Mouse (Mus musculus) CD4-positive, CD25-positive, alpha-beta regulatory T cell, adult 2 months (primary cell): Measurements from ENCODE around the gene Iqsec1.

Source experiments
- DNase-seq: peaks from one replicate; pipeline ENCODE4 v3.0.0-alpha.2; 2012; ENCODE audit warnings: low read depth, low spot score

Iqsec1 gene

DNA sequence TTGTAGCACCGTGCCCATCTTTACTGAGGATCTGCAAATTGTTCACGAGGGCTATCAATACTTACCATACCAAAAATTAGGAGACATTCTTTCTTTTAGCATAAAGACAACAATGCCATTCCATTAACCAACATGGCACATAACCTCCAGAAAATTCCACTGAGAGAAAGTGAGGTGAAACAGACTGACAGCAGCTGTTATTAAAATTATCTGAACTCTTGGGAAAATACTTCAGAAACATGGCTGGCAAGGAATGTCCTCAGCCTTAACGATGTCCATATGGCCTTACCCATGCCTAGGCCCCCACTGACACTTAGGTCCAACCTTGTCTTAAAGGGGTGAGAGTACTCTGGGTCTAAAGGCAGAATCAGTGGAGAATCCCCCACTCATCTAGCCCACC is 260.7 kb downstream of the Iqsec1 start:
- DNase-seq, result no peak

DNA sequence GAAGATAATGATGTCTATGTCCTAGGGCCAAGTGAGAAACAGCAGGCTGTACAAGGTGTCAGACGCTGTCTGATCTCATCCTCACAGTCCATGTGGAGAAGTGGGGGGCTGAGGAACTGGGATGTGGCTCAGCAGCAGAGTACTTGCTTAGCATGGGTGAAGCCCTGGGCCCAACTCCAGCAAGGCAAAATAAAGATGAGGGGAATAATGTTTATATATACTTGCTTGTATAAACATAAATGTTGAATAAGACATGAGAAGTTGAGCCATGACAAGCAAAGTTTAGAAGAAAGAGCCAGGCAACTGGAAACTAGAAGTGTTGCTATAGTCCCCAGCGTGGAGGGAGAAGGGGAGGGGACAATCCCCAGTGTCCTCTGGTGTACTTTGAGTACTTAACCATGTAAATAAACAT is 261.8 kb downstream of the Iqsec1 start:
- DNase-seq, result no peak

- DNase-seq, result no peak
Measured at GRCm38 (mm10) chr6:90725526-90725925, 263.0 kb downstream of the Iqsec1 start.

- DNase-seq, result no peak
Measured at GRCm38 (mm10) chr6:90722993-90723392, 265.5 kb downstream of the Iqsec1 start.

DNA sequence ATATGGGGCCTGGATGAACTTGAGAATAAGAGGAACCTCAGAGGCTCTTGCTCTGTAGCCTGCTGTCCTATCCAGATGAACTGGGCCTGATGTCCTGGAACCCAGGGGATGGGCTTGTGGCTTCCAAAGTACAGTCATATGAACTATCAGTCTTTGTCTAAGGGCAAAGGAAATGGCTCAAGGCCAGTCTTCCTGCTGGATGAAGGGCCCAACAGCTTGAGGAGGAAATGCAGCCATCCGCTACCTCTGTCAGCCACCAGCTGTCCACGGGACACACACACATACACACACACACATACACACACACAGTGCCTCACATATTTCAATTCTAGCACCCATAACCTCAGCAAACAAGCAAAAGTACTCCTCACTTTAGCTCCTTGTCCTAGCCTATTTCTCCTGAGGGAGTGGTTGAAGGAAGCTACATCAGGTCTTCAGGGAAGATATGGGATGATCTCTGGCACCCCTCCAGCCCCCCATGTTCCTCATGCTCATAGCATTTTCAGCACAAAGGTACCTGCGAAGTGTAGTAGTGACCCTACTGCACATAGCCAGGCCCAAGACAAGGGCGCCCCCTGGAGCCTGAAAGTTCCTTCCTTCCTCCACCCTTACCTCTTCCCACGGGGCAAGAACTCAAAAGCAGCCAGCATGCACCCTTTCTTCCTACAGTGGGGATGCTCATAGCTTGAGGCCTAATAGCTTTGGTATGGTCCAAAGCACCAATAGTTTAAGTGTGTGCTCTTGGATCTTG is 267.3 kb downstream of the Iqsec1 start:
- peak; percentile 58 for DNase-seq

- DNase-seq, result no peak
Measured at GRCm38 (mm10) chr6:90720201-90720600, 268.3 kb downstream of the Iqsec1 start.

DNA sequence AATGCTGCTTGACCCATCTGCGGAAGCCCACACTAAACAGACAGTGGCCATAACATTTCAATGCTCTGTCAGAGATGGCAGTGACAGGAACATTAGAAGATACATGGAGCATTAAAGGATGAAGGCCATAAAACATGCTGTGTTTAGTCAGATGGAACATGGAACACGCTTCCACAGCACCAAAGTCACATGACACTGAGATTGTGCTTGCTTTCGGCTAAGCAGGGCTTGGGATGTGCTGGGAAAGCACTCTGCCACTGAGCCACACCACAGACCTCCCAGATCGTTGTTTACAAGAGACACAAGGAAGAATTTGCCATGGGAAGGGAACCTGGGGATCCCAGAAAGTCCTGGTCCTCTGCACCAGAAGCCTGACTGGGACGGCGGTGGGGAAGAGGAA is 269.1 kb downstream of the Iqsec1 start:
- no peak for DNase-seq

- DNase-seq, result no peak
Measured at GRCm38 (mm10) chr6:90718477-90718876, 270.0 kb downstream of the Iqsec1 start.

- DNase-seq, result no peak
Measured at GRCm38 (mm10) chr6:90717711-90718110, 270.8 kb downstream of the Iqsec1 start.

DNA sequence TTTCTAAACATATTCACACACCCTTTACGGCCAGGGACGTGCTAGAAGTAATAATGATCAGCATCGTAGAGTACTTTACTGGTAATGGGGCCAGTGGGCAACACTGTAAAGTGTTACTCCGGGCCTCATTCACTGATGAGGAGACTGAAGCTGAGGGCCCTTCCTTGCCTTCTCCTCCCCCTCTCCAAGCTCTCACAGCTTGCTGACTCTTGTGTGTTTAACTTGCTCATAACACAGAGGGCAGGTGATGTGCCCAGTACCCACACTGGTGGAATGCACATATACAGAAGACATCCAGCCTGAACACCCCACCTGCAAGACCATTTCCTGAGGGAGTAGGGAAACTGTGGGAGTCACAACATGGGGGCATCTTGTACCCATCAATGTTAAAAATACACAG is 271.6 kb downstream of the Iqsec1 start:
- no peak for DNase-seq

DNA sequence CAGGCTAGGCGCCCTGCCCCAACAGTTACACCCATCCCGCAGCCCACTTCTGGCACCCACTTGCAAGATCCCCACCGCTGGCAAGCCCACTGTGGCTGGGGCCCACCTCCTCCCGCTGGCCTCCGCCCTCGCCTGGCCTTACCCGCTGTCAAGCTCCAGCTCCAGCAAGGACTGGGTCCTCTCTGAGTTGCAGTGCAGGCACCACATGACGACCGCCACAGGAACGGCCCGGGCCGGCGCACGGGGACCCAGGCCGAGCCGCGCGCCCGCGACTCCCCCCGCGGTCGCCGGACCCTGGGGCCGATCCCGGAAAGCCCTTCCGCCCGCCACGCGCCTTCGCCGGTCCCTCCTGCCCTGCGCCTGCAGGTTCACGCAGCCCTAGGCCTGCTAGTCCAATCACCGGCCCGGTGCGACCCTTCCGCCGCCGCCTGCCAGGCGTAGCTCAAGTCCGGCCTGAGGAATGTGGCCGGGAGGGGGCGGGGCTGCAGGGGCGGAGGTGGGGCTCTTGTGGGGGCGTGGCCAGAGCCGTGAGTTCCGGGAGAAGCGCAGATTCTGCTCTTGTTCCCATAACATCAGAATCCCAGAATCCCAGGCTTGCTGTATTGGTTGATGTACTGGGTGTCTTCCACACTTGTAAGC is 272.3 kb downstream of the Iqsec1 start:
- DNase-seq, result peak; percentile 77

GRCm38 (mm10) chr6:90715245-90715905 is 273.1 kb downstream of the Iqsec1 start:
- peak; percentile 8 for DNase-seq

- DNase-seq, result no peak
Measured at GRCm38 (mm10) chr6:90713650-90714049, 274.8 kb downstream of the Iqsec1 start.

DNA sequence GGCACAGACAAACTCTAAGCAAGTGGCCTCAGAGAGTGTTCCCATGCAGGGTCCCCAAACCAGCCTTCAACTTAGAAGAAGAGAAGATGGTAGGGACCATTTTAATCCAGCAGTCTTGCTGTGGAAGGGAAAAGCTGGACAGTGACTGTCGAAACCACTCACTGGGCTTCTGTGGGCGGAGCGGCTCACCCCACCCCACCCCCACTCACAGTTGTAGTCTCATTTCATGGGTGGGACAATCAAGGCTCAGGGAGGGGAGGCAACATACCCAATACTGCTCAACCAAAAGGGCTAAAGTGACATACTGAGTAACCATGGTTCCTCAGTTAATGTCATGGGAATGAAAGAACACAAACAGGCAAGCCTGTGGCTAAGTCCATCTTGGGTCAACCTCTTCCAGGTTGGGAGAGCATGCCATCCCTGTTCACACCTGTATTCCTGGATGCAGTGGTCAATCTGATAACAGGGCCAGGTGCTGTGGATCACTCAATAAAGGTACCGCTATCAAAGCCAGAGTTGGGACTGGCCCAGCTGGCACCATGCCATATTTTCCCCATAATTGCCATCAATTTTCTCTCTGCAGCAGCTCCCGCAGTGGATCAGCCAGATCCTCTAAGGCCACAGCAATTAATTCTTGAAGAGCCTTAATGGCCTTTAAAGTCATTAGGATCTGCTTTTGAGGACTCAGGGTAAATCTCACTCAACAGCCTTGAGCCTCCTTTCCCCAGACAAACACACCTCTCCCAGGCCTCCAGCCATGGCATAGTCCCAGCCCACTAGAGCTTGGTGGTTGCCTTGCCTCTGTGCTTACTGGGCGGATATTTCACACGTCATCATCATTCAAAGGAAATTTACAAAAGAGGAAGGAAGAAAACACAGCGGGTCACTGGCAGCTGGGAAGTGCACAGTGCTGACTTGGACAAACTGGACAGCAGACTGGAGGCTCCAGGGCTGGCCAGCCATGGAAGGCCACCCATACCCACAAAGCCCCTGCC is 275.7 kb downstream of the Iqsec1 start:
- no peak for DNase-seq

- DNase-seq, result no peak
Measured at GRCm38 (mm10) chr6:90712063-90712462, 276.4 kb downstream of the Iqsec1 start.

DNA sequence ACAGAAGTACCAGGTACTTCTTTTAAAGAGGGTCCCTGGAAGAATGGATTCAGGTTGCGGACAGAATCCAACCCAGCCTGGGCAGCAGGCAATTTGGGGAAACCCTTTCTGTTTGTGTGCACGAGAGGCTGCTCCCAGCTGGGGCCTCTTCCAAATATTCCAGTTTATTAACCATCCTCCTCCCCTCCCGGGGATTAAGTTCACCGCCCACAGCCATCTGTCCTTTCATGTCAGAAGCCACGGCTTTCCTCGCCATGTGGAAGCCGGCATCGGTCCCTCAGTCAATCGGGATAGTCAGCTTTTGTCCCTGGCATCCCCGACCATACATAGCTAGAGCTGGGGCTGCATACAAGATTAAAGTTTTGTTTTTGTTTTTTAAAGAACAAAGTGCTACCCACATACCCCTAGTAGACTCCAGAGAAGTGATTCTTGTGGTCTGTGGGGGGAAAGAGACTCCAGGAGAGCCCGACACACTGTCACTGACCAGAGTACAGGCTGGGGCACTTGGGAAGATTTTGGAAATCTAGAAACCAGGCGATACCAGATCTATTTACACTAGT is 276.9 kb downstream of the Iqsec1 start:
- no peak for DNase-seq

- no peak for DNase-seq
Measured at GRCm38 (mm10) chr6:90710778-90711177, 277.7 kb downstream of the Iqsec1 start.

- no peak for DNase-seq
Measured at GRCm38 (mm10) chr6:90709929-90710777, 278.3 kb downstream of the Iqsec1 start.

GRCm38 (mm10) chr6:90708061-90708618 is 280.3 kb downstream of the Iqsec1 start:
- DNase-seq, result no peak

DNA sequence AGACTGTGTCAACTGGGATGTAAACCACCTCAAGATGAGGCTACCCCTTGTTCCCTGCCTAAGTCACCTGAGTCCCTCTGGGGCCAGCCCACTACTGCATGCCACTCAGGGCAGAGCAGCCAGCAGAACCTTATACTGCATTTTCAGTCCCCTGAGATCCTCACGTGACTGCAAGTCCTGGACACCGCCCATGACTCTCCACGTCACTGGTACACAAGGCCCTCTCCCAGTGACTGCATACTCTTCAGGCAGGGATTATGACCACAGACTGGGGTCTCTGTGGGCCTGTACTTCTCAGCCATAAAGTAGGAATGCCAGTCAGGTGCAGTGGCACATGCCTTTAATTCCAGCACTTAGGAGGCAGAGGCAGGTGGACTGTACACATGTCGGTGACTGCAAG is 281.3 kb downstream of the Iqsec1 start:
- DNase-seq, result no peak
